Mouse (Mus musculus): ENCODE data around the gene Cdhr4. TPM values are rescaled to one million over a fixed set of nuclear protein-coding genes. Genes with fewer than 3 reads are reported as not detected.

Gene Cdhr4
- polyA plus RNA-seq, 1 experiment from 2014 or later: 1.2 TPM

DNA sequence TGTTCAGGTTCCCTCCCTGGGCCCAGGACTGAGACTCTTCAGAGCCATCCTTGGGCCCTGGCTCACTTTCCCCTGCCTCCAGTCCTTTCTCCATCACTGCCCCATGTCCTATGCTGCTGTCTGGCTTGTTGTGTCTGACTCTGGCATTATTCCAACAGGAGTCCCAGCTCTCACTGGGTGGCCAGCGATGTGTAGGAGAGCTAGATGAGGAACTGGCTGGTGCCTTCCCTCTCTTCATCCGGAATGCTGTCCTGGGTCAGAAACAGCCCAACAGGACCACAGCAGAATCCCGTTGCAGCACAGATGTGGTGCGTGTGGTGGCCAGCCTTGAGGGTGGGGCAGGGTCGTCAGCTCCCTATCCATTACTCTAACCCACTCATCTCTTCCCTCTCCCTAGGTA lies 22.0 kb upstream of the Cdhr4 start:
- 91% methylated on average over 5 of the region's 5 CpGs for WGBS (ENCODE audit: insufficient replicate concordance)
- H3K27ac ChIP-seq (ENCODE audit: low read length): no peak overlapping the region; the same call in 1 of the 2 replicates
- ATAC-seq (ENCODE audit: low read depth): no peak
- H3K4me1 ChIP-seq (ENCODE audit: control insufficient read depth, low read depth, low read length): peaks cover 46% of the 10 kb centered on the region
- no peaks in the 10 kb centered on the region for H3K27me3 ChIP-seq (ENCODE audit: control insufficient read depth, insufficient read depth, low read depth, low read length)
- H3K9me3 ChIP-seq (replicated peaks; ENCODE audit: control insufficient read depth, low read length): no peaks in the 10 kb centered on the region
- H3K36me3 ChIP-seq (ENCODE audit: control insufficient read depth, insufficient read depth): no peaks in the 10 kb centered on the region; the same call in none of the 2 replicates
- no peak overlapping the region for H3K4me3 ChIP-seq (ENCODE audit: low read depth, low read length)
- H3K9ac ChIP-seq (ENCODE audit: low read depth, low read length): no peak overlapping the region
- no peak overlapping the region for H3K4me2 ChIP-seq (ENCODE audit: low read depth, low read length)

- ATAC-seq (ENCODE audit: low read depth): peak; percentile 84
- Histone ChIP-seq H3K27me3 (ENCODE audit: control insufficient read depth, insufficient read depth, low read depth, low read length) (no peaks in the 10 kb centered on the region), H3K4me2 (ENCODE audit: low read depth, low read length) (peak overlapping the region; percentile 46), H3K27ac (ENCODE audit: low read length) (peak overlapping the region; percentile 99), H3K9me3 (replicated peaks; ENCODE audit: control insufficient read depth, low read length) (no peaks in the 10 kb centered on the region), H3K36me3 (ENCODE audit: control insufficient read depth, insufficient read depth) (no peaks in the 10 kb centered on the region; the same call in none of the 2 replicates), H3K9ac (ENCODE audit: low read depth, low read length) (peak overlapping the region; percentile 51), H3K4me3 (ENCODE audit: low read depth, low read length) (peak overlapping the region; percentile 7; the same call in 1 of the 2 replicates), H3K4me1 (ENCODE audit: control insufficient read depth, low read depth, low read length) (peaks cover 56% of the 10 kb centered on the region)
- WGBS (ENCODE audit: insufficient replicate concordance): 15% methylated on average over 8 of the region's 8 CpGs
Observed at GRCm38 (mm10) chr9:107971690-107972541, 20.4 kb upstream of the Cdhr4 start.

DNA sequence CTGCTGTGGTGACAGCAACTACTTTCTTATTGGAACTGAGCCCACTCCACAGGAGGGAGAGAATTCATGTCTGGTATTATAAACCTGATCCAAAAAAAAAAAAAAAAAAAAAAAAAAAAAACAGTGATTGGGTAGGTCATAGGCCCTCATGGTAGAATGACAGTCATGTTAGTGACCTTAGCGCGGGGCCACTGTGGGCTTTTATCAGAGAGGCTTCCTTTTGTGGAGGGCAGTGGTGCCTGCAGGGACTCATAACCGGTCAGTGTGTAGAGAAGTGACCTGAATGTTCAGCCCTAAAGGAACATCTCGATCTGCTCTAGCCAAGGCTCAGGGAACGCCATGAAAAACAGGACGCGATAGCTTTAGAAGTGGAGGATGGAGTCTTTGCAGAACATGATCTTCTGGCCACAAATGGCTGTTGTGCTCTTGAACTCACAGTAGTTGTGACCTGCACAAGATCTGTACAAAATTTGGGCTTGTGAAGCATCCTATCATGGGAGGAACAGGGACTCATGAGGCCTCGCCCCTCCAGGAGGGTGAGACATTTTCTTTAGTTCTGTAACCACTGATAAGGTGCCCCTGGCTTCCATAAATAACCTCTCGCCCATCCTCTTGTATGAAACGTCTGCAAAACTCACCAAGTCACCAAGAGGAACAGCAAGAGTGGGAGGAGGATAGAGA lies 17.7 kb upstream of the Cdhr4 start:
- 20% methylated on average over 10 of the region's 10 CpGs for WGBS (ENCODE audit: insufficient replicate concordance)
- peak overlapping the region; percentile 74 for H3K4me3 ChIP-seq (ENCODE audit: low read depth, low read length)
- H3K4me1 ChIP-seq (ENCODE audit: control insufficient read depth, low read depth, low read length): peaks cover 76% of the 10 kb centered on the region

DNA sequence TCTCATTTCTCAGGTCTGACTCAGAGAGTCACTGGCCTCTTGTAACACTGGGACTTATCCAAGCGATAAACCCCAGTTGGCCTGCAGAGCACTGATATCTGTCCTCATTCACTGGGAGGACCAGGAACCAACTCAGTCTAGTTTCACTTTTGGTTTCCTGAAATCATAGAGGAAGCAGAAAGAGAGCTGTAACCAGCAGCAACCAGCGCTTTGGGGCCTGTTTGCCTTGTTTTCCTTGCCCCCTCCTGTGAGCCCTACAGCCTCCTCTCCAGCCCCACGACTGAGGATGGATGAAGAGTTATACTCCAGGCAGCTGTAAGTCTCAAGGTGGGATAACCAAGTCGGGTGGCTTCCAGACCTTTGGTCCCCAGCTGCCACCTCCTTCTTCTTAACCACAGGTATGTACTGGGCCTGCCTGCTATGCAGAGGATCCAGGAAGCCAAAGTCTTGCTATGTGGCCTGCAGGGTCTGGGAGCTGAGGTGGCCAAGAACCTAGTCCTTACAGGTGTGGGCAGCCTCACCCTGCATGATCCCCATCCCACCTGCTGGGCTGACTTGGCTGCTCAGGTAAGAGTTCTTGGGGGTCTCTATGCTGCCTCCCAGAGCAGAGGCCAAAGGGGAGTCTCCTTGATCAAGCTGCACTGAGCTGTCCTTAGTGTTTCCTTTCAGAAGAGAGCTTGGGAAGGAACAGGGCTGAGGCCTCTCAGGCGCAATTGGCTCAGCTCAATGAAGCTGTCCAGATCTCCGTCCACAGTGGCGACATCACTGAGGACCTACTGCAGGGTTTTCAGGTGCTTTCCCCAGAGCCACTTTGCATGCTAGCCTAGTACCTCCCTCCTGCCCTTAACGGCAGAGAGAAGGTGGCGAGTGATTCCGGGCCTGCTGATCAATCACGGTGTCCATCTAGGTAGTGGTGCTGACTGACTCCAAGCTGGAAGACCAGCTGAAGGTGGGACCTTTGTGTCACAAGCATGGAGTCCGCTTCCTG lies 16.6 kb upstream of the Cdhr4 start, which contains the start of gene Uba7:
Gene Uba7 (plus strand): TSS at position 107 of the 988 bp plus-strand sequence.
- peaks cover 35% of the 10 kb centered on the region for H3K36me3 ChIP-seq (ENCODE audit: control insufficient read depth, insufficient read depth)
- H3K4me1 ChIP-seq (ENCODE audit: control insufficient read depth, low read depth, low read length): peaks cover 81% of the 10 kb centered on the region
- peak; percentile 79 for ATAC-seq (ENCODE audit: low read depth)
- peak within 1 kb of the TSS; percentile 74 for H3K4me3 ChIP-seq (ENCODE audit: low read depth, low read length)
- peak within 1 kb of the TSS; percentile 99 for H3K27ac ChIP-seq (ENCODE audit: low read length)
- 38% methylated on average over 12 of the region's 12 CpGs for WGBS (ENCODE audit: insufficient replicate concordance)
- H3K9ac ChIP-seq (ENCODE audit: low read depth, low read length): peak within 1 kb of the TSS; percentile 86
- H3K4me2 ChIP-seq (ENCODE audit: low read depth, low read length): peak within 1 kb of the TSS; percentile 82
- H3K27me3 ChIP-seq (ENCODE audit: control insufficient read depth, insufficient read depth, low read depth, low read length): no peaks in the 10 kb centered on the region
- H3K9me3 ChIP-seq (replicated peaks; ENCODE audit: control insufficient read depth, low read length): no peaks in the 10 kb centered on the region

More for the DNA sequence above, 17.7 kb upstream of the Cdhr4 start:
- no peaks in the 10 kb centered on the region for H3K27me3 ChIP-seq (ENCODE audit: control insufficient read depth, insufficient read depth, low read depth, low read length)
- peak overlapping the region; percentile 99 for H3K27ac ChIP-seq (ENCODE audit: low read length)
- peaks cover 24% of the 10 kb centered on the region for H3K36me3 ChIP-seq (ENCODE audit: control insufficient read depth, insufficient read depth)
- H3K4me2 ChIP-seq (ENCODE audit: low read depth, low read length): peak overlapping the region; percentile 82
- H3K9me3 ChIP-seq (replicated peaks; ENCODE audit: control insufficient read depth, low read length): no peaks in the 10 kb centered on the region
- peak overlapping the region; percentile 86 for H3K9ac ChIP-seq (ENCODE audit: low read depth, low read length)
- ATAC-seq (ENCODE audit: low read depth): peak; percentile 72

DNA sequence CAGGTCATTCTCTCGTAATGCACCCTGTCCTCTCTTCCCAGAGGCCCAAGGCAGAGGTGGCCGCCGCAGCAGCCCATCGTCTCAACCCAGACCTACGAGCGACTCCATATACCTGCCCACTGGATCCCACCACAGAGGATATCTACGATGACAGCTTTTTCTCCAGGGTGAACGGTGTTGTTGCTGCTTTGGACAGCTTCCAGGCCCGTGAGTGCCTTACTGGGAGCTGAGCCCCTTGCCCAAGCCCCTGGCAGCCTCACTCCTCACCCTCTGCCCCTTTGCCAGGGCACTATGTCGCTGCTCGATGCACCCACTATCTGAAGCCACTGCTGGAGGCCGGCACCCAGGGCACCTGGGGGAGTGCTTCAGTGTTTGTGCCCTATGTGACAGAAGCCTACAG lies 13.5 kb upstream of the Cdhr4 start:
- no peak for ATAC-seq (ENCODE audit: low read depth)
- H3K27ac ChIP-seq (ENCODE audit: low read length): no peak overlapping the region; the same call in 1 of the 2 replicates
- H3K4me1 ChIP-seq (ENCODE audit: control insufficient read depth, low read depth, low read length): peaks cover 82% of the 10 kb centered on the region
- no peak overlapping the region for H3K9ac ChIP-seq (ENCODE audit: low read depth, low read length)
- no peaks in the 10 kb centered on the region for H3K9me3 ChIP-seq (replicated peaks; ENCODE audit: control insufficient read depth, low read length)
- peaks cover 57% of the 10 kb centered on the region for H3K36me3 ChIP-seq (ENCODE audit: control insufficient read depth, insufficient read depth)
- WGBS (ENCODE audit: insufficient replicate concordance): 87% methylated on average over 12 of the region's 12 CpGs
- H3K27me3 ChIP-seq (ENCODE audit: control insufficient read depth, insufficient read depth, low read depth, low read length): no peaks in the 10 kb centered on the region
- H3K4me3 ChIP-seq (ENCODE audit: low read depth, low read length): no peak overlapping the region
- no peak overlapping the region for H3K4me2 ChIP-seq (ENCODE audit: low read depth, low read length)

DNA sequence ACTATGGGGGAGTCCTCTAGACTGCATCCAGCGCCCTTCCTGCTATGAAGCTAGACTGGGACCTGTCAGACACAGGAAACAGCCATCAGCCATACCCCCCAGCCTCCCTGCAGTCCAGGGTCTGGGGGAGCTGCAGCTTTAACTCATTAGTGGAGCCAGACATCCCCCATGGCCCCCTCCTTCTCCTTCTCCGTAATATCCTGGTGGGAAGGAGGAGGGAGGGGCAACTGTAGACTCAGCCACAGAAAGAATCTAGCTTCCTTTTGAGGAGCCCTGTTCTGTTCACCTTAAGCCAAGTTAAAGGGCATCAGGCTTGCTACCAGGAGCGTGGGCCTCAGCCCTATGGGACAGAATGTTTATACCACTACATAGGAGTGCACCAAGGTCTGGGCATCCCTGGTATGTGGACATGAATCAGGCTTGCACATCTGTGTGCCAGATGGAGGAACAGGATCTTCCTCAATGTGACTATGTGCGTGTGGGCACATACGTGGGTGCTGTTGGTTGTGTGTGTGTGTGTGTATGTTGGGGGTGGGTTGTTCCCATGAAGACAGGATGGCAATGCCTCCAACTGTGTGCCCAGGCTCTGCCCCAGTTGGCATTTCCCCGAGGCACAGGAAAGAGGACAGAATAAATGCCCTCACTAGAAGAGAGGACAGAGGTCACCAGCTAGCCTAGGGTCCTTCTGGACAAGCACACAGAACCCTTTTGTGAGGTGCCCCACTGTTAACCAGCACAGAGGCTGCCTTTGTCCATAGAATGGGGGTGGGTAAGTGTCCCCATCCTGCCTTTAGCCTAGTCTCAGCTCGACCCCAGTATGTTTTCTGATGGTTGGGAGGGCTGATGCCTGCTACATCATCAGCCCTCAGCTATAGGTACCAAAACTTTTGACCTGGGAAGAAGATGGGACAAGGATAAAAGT lies 10.4 kb upstream of the Cdhr4 start:
- Histone ChIP-seq H3K4me3 (ENCODE audit: low read depth, low read length) (peak overlapping the region; percentile 91), H3K4me1 (ENCODE audit: control insufficient read depth, low read depth, low read length) (peaks cover 79% of the 10 kb centered on the region), H3K9me3 (replicated peaks; ENCODE audit: control insufficient read depth, low read length) (no peaks in the 10 kb centered on the region), H3K4me2 (ENCODE audit: low read depth, low read length) (peak overlapping the region; percentile 97), H3K27me3 (ENCODE audit: control insufficient read depth, insufficient read depth, low read depth, low read length) (no peaks in the 10 kb centered on the region), H3K9ac (ENCODE audit: low read depth, low read length) (peak overlapping the region; percentile 90), H3K36me3 (ENCODE audit: control insufficient read depth, insufficient read depth) (peaks cover 64% of the 10 kb centered on the region), H3K27ac (ENCODE audit: low read length) (peak overlapping the region; percentile 96)
- ATAC-seq (ENCODE audit: low read depth): no peak
- 33% methylated on average over 7 of the region's 7 CpGs for WGBS (ENCODE audit: insufficient replicate concordance)

DNA sequence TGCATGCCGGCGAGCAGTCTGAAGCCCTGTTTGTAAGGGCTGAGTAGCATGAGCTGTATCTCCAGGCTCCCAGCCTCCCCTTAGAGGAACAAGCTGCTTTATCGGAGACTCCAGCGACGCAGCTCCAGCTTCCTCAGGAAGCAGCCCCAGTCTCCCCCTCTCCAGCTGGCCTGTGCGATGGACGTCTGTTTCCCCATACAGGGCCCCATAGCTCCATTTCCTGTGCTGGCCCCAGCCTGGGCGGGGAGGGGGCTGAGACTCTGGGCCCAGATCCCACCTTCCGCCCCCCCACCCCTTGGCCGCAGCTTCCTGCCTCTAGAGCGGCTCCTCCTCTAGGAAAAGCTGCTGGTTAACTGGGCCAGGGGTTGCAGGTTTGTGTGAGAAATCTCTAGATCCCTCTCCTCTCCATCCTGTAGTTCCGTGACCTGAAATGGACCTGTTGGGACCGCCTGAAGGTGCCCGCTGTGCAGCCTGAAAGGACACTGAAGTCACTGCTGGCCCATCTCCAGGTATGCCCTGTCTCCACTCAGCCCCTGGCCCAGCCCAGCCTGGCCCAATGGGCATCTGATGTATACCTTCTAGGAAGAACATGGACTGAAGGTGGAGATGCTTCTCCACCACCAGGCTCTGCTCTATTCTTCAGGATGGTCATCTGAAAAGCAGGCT lies 9.5 kb upstream of the Cdhr4 start, which contains the start of gene Gm20661:
Gene Gm20661 (plus strand): TSS at position 378 of the 666 bp plus-strand sequence.
- Histone ChIP-seq H3K27ac (ENCODE audit: low read length) (peak within 1 kb of the TSS; percentile 96), H3K4me1 (ENCODE audit: control insufficient read depth, low read depth, low read length) (peaks cover 70% of the 10 kb centered on the region), H3K9me3 (replicated peaks; ENCODE audit: control insufficient read depth, low read length) (no peaks in the 10 kb centered on the region), H3K9ac (ENCODE audit: low read depth, low read length) (peak within 1 kb of the TSS; percentile 90), H3K4me2 (ENCODE audit: low read depth, low read length) (peak within 1 kb of the TSS; percentile 97), H3K4me3 (ENCODE audit: low read depth, low read length) (peak within 1 kb of the TSS; percentile 91), H3K27me3 (ENCODE audit: control insufficient read depth, insufficient read depth, low read depth, low read length) (no peaks in the 10 kb centered on the region), H3K36me3 (ENCODE audit: control insufficient read depth, insufficient read depth) (peaks cover 57% of the 10 kb centered on the region)
- peak; percentile 73 for ATAC-seq (ENCODE audit: low read depth)
- 16% methylated on average over 14 of the region's 14 CpGs for WGBS (ENCODE audit: insufficient replicate concordance)

Data from liver, embryonic 16.5 days (tissue).